Mouse (Mus musculus) layer of hippocampus, adult 9-11 months (tissue): ENCODE results near the gene Gramd2.

ENCODE experiments used
- DNase-seq: peaks from one replicate; pipeline ENCODE4 v3.0.0; 2022

The Gramd2 gene

GRCm38 (mm10) chr9:59668473-59668872 lies 11.5 kb upstream of the Gramd2 start:
- DNase-seq = no peak

- no peak for DNase-seq
These were observed 10.8 kb upstream of the Gramd2 start for GRCm38 (mm10) chr9:59669172-59669571.

GRCm38 (mm10) chr9:59672195-59672894 lies 7.6 kb upstream of the Gramd2 start:
- no peak for DNase-seq

GRCm38 (mm10) chr9:59673427-59673826 lies 6.5 kb upstream of the Gramd2 start:
- DNase-seq = no peak

GRCm38 (mm10) chr9:59675598-59675997 lies 4.3 kb upstream of the Gramd2 start:
- no peak for DNase-seq

- no peak for DNase-seq
These were observed 1.6 kb upstream of the Gramd2 start for GRCm38 (mm10) chr9:59678313-59678712.

DNA sequence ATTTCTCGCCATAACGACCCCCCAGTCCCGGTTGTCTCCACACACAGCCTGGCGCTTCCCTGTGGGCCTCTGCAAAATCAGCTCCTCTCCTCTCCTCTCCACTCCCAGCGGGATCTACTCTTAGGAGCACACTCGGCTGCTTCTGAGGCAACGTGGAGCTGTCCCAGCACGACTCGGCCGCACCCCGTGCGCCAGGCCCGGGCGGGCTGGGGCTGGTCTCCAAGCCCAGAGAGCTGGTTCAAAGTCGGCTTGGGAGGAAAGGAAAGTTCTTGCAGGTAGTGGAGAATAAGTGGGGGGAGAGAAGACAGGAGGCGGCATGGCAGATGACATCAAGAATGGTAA lies 561 bp downstream of the Gramd2 start:
- no peak for DNase-seq

GRCm38 (mm10) chr9:59684020-59684419 lies 4.1 kb downstream of the Gramd2 start:
- no peak for DNase-seq

DNA sequence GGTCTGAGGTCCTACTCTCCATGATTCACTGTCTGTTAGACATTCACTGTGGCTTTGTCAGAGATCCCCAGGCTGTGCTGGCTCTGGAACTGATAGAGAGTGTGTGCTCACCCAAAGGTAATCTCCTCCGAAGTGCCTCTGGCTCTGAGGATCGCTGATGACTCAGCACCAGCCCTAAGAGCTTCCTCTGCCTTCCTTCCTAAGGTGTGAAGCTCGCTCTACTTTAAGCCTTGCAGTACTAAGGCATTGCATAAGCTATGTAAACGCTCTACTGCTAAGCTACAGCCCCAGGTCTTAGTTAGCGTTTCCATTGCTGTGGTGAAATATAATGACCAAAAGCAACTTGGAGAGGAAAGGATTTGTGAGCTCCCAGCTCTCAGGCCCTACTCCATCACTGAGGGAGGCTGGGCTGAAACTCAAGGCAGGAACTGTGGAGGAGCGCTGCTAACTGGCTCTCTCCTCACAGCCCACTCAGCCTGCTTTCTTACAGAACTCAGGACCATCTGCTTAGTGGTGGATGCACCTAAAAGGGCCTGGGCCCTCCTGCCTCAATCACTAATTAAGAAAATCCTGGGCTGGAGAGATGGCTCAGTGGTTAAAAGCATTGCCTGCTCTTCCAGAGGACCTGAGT lies 7.6 kb downstream of the Gramd2 start:
- DNase-seq = no peak

GRCm38 (mm10) chr9:59691635-59692094 lies 11.7 kb downstream of the Gramd2 start:
- peak; percentile 88 for DNase-seq

DNA sequence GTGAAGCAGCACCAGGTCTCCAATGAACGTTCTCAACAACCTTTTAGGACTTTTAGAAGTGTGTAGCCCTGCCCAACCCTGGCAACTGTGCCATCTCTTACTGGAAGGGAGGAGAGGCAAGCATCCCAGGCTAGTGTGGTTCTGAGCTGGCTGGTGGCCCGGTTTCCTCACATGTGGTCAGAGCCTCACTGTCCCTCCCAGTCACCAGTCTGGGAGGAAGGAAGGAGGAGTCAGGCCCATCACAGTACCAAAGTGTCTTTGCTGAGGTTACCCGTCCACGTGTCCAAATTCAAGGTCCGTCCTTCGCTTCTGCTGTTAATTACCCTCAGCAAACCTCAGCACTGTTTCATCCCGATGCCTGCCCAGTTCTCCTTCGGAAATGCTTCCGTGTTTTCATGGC lies 12.2 kb downstream of the Gramd2 start:
- peak; percentile 69 for DNase-seq

- no peak for DNase-seq
These were observed 14.9 kb downstream of the Gramd2 start for GRCm38 (mm10) chr9:59694571-59695450.

GRCm38 (mm10) chr9:59695451-59695813 lies 15.5 kb downstream of the Gramd2 start:
- no peak for DNase-seq

GRCm38 (mm10) chr9:59696381-59696780 lies 16.4 kb downstream of the Gramd2 start:
- DNase-seq = no peak

DNA sequence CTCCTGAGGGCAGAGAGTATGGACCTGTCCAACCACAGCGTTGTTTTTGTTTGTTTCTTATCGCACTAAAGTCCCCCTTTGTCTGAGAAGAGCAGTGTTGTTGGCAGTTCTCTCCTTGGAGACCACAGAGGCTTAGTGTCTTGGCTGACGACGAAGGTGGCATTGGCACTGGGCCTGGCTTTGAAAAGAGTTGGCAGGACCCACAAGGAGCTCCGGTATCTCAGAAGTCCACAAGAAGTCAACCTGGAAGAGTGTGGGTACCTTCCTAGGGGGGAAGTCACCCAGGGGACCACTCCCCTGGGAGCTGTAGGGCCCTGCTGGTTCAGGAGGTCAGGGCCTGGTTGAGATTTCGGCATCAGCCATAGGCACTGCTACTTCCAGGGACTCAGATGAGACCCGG lies 21.1 kb downstream of the Gramd2 start:
- no peak for DNase-seq

DNA sequence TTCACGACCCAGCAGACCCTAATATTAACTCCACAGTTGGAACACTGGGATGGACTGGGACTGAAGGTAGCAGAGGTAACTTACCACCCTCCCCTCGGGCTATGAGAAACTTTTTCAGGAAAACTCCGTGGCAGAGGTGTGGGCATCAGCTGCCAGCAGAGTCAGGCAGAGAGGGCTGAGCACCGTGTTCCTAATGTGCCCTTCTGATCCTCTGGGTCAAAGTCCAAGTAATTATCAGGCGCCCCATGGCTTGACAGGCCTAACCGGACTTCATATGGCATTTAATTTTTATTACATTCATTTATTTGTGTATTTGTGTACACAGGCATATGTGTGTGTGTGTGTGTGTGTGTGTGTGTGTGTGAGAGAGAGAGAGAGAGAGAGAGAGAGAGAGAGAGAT lies 23.2 kb downstream of the Gramd2 start:
- no peak for DNase-seq

DNA sequence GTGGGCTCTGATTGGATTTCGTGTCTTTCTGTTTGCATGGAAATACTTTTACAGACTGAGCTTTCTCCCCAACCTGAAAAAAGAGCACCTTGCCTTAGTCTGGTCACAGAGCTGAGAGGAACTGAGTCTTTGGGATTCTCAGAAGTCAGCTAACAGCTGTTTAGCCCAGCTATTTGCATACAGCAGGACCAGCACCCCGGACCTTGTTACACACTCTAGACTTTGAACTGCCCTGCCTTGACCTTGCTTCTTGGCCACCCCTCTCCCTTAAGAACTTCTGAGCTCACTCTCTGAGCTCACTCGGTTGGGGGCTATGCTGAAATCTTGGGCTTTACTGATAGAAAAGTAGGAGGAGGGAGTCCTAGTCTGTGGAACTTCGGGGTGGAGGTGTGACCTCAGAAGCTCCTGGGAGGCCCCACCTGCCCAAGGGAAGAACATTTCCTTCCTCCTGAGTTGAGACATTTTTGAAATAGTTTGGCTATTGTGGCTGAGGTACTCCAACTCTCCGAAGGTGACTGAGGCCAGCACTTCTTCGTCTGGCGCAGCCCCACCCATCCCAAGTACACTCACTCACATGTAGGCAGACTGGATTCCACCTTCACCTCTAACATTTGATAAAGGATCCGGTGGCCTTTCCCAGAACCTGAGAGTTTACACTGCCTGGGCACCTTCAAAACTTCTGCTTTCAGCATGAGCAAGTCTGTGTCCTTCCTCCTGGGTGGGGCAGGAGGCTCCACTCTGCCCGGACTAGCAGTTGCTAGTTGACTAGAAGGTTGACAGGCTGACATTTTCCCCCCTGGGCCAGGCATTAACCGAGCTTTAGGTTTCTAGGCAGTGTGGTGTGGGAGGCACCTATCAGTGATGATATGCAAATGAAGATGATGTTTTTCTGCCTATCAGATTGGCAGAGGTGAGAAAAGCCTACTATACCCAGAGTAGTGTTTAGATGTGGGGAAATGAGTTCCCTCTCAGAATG lies 27.2 kb downstream of the Gramd2 start:
- no peak for DNase-seq

DNA sequence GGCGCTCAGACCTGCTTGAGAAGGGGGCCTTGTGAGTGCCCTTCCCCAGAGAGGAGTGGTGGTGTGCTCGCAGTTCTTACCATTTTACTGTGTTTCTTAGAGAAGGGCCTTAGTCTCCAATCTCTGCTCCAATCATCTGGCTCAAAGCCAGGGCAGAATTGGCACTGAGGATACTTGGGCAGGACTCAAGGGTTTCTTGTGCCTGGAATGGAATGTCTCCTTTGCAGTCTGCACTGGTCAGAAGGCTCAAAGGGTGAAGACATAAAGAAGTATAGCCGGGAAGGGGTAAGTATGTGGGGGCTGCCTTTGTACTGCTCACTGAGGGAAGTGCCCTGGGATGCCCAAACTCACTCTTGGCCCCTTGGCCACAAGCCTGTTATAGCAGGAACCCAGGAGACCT lies 29.3 kb downstream of the Gramd2 start:
- no peak for DNase-seq

DNA sequence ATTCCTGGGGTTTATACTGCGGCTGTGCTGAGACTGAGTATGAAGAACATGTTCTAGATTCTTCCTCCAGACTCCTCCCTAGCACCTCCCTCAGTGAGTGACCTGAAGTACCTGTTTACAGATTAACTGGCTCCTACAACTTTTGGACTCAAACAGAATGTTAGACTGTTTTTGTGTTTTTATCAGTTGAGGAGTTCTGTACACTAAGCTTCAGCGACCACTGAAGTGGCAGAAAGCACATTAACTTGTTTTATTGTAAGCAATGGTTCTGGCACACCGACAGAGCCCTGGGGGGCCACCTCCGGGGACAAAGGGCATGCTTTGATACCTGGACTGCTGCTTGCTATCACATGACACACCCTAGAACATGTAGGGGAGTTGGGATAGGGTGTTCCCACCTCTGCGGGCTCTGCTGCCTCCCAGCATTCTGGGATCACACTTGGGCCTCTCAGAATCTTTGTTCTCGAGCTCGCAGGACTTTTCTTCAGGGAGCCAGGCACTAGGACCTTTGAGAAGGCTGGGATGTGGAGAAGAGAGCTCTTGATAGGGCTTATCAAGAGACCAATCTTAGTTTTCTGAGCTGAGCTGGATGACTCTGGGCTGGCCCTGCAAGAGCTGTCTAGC lies 36.4 kb downstream of the Gramd2 start:
- no peak for DNase-seq

- no peak for DNase-seq
These were observed 38.3 kb downstream of the Gramd2 start for GRCm38 (mm10) chr9:59718237-59718636.

GRCm38 (mm10) chr9:59721144-59721543 lies 41.2 kb downstream of the Gramd2 start:
- no peak for DNase-seq

DNA sequence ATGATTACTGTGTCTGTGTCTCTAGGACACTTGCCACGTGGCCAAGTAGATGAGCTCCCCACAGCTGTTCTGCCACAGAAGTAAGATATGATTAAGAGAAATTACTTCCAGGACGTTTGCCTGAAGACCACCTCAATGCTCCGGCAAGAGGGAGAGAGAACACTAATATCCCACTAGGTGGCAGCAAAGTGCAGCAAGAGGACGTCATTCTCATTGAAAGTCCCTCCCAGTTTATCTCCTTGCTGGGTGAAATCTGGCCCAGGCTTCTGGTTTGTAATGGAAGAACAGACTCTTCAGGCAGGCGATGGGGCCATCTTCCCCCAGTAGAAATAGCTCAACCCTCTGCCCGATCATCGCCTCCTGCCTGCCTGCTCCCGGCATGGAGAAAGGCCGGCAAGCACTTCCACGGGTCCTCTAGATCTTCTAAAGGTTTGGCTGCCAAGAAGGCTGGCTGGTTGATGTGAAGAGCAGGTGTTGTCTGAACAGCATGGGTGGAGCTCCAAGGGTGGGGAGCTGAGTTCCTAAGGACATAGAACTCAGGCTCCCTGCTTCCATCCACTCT lies 43.2 kb downstream of the Gramd2 start:
- peak; percentile 61 for DNase-seq
